Mouse (Mus musculus): Measurements from ENCODE around the gene Mcu.

- TF ChIP-seq CTCF (IDR thresholded peaks at IDR 0.05; ENCODE audit: low read depth): no peak
- no peak for TF ChIP-seq EP300 (IDR thresholded peaks at IDR 0.05; ENCODE audit: low read depth)
Measured at GRCm38 (mm10) chr10:59664765-59665164, 48.3 kb upstream of the Mcu start.

Measured in liver, embryonic 14.5 days (tissue).